Mouse (Mus musculus) hindbrain, embryonic 16.5 days (tissue): ENCODE measurements around the gene Large2. TPM values are rescaled to one million over a fixed set of nuclear protein-coding genes. Genes with fewer than 3 reads are reported as not detected.

Experiments used
- ATAC-seq: fragments of 200-750 bp; cut with Nextera tagmentation; 2 replicates; pipeline ENCODE4 v1.8.0; 2017; ENCODE audit warnings: moderate TSS enrichment, moderate library complexity
- H3K27ac ChIP-seq: fragments of 300-500 bp; sonication (generic); 2 replicates; pipeline ENCODE4 v1.5.1; 2014; ENCODE audit warnings: low read depth, mild to moderate bottlenecking, control low read depth, low read length, moderate library complexity
- H3K27me3 ChIP-seq: fragments of 300-500 bp; sonication (generic); replicated peaks from 2 replicates; pipeline ENCODE4 v1.6.1; 2014; ENCODE audit warnings: low read length; ENCODE audit not compliant: control insufficient read depth, insufficient read depth
- H3K36me3 ChIP-seq: fragments of 300-500 bp; sonication (generic); 2 replicates; pipeline ENCODE4 v1.6.1; 2014; ENCODE audit warnings: mild to moderate bottlenecking, low read length, moderate library complexity, mixed read lengths; ENCODE audit not compliant: control insufficient read depth, insufficient read depth
- H3K4me1 ChIP-seq: fragments of 300-500 bp; sonication (generic); 2 replicates; pipeline ENCODE4 v1.6.1; 2014; ENCODE audit warnings: low read depth, low read length; ENCODE audit not compliant: control insufficient read depth, insufficient read depth
- H3K4me2 ChIP-seq: fragments of 300-500 bp; sonication (generic); 2 replicates; pipeline ENCODE4 v1.6.1; 2014; ENCODE audit warnings: mild to moderate bottlenecking, low read length, control low read depth, moderate library complexity
- H3K4me3 ChIP-seq: fragments of 300-500 bp; sonication (generic); 2 replicates; pipeline ENCODE4 v1.5.1; 2014; ENCODE audit warnings: mild to moderate bottlenecking, low read length, control low read depth, moderate library complexity
- H3K9ac ChIP-seq: fragments of 300-500 bp; sonication (generic); 2 replicates; pipeline ENCODE4 v1.6.1; 2014; ENCODE audit warnings: low read depth, mild to moderate bottlenecking, control low read depth, low read length, moderate library complexity
- H3K9me3 ChIP-seq: fragments of 300-500 bp; sonication (generic); 2 replicates; pipeline ENCODE4 v1.6.1; 2014; ENCODE audit warnings: mild to moderate bottlenecking, low read length, moderate library complexity; ENCODE audit not compliant: control insufficient read depth
- WGBS: fragments of 180-500 bp; shearing (Covaris S2); extraction: QIAGEN DNeasy Blood & Tissue Kit; methylation state at CpG from one replicate; pipeline ENCODE4 v1.1.7; 2014; 5-methylcytosine and 5-hydroxymethylcytosine counted together
- polyA plus RNA-seq: library from polyadenylated mRNA; unstranded; fragments of >200 nt; fragmentation: Nextera tagmentation; extraction: Ambion mirVana; gene quantifications from 2 replicates; pipeline ENCODE4 v1.2.1, GENCODE M21; 2015

The Large2 gene
- 1.7 and 2.3 TPM in 2 replicates for polyA plus RNA-seq

- Histone ChIP-seq H3K36me3 (peaks cover 11% of the 10 kb centered on the region), H3K9ac (peak within 1 kb of the TSS; percentile 74), H3K27ac (peak within 1 kb of the TSS; percentile 80), H3K4me3 (peak within 1 kb of the TSS; percentile 77), H3K27me3 (peaks cover 10% of the 10 kb centered on the region), H3K9me3 (no peaks in the 10 kb centered on the region), H3K4me1 (peaks cover 38% of the 10 kb centered on the region), H3K4me2 (peak within 1 kb of the TSS; percentile 69)
- peak; percentile 17; the same call in 1 of the 2 replicates for ATAC-seq
- WGBS: 4% methylated on average over 16 of the region's 16 CpGs
Observed at GRCm38 (mm10) chr2:92374514-92374913, at the start of gene Large2, which contains the start of gene Pex16. Large2 (minus strand) TSS chr2:92374869. Pex16 (plus strand) TSS chr2:92374676.

- Histone ChIP-seq H3K4me3 (no peak overlapping the region), H3K9ac (no peak overlapping the region), H3K9me3 (no peaks in the 10 kb centered on the region), H3K27me3 (no peaks in the 10 kb centered on the region), H3K4me2 (no peak overlapping the region), H3K36me3 (peaks cover 34% of the 10 kb centered on the region), H3K27ac (peak overlapping the region; percentile 82), H3K4me1 (peaks cover 41% of the 10 kb centered on the region)
- ATAC-seq: peak; percentile 63
- 49% methylated on average over 9 of the region's 9 CpGs for WGBS
Observed at GRCm38 (mm10) chr2:92423702-92424461, 49.2 kb upstream of the Large2 start.

GRCm38 (mm10) chr2:92423156-92423555 is 48.5 kb upstream of the Large2 start:
- peaks cover 39% of the 10 kb centered on the region for H3K4me1 ChIP-seq
- no peak overlapping the region for H3K4me2 ChIP-seq
- H3K27me3 ChIP-seq: no peaks in the 10 kb centered on the region
- peak overlapping the region; percentile 82; the same call in 1 of the 2 replicates for H3K27ac ChIP-seq
- H3K4me3 ChIP-seq: no peak overlapping the region
- no peak overlapping the region for H3K9ac ChIP-seq
- H3K36me3 ChIP-seq: peaks cover 34% of the 10 kb centered on the region
- H3K9me3 ChIP-seq: no peaks in the 10 kb centered on the region
- 92% methylated on average over 9 of the region's 9 CpGs for WGBS
- ATAC-seq: no peak

GRCm38 (mm10) chr2:92422388-92423135 is 47.9 kb upstream of the Large2 start:
- Histone ChIP-seq H3K36me3 (peaks cover 34% of the 10 kb centered on the region), H3K27ac (no peak overlapping the region), H3K4me2 (no peak overlapping the region), H3K9me3 (no peaks in the 10 kb centered on the region), H3K4me3 (no peak overlapping the region), H3K27me3 (no peaks in the 10 kb centered on the region), H3K4me1 (peaks cover 33% of the 10 kb centered on the region), H3K9ac (no peak overlapping the region)
- 72% methylated on average over 10 of the region's 10 CpGs for WGBS
- ATAC-seq: no peak

GRCm38 (mm10) chr2:92421723-92422387 is 47.2 kb upstream of the Large2 start:
- no peaks in the 10 kb centered on the region for H3K9me3 ChIP-seq
- no peak for ATAC-seq
- H3K4me2 ChIP-seq: no peak overlapping the region
- peaks cover 27% of the 10 kb centered on the region for H3K4me1 ChIP-seq
- peaks cover 34% of the 10 kb centered on the region for H3K36me3 ChIP-seq
- H3K27ac ChIP-seq: no peak overlapping the region
- H3K4me3 ChIP-seq: no peak overlapping the region
- H3K27me3 ChIP-seq: no peaks in the 10 kb centered on the region
- no peak overlapping the region for H3K9ac ChIP-seq
- WGBS: 94% methylated on average over 7 of the region's 7 CpGs

- no peak for ATAC-seq
- Histone ChIP-seq H3K27me3 (no peaks in the 10 kb centered on the region), H3K4me1 (no peaks in the 10 kb centered on the region), H3K4me3 (no peak overlapping the region), H3K27ac (no peak overlapping the region), H3K9me3 (no peaks in the 10 kb centered on the region), H3K9ac (no peak overlapping the region), H3K4me2 (no peak overlapping the region), H3K36me3 (peaks cover 60% of the 10 kb centered on the region)
- WGBS: 93% methylated on average over 10 of the region's 10 CpGs
Observed at GRCm38 (mm10) chr2:92411705-92412104, 37.0 kb upstream of the Large2 start.

- Histone ChIP-seq H3K4me2 (no peak overlapping the region), H3K36me3 (peaks cover 56% of the 10 kb centered on the region), H3K27ac (no peak overlapping the region), H3K9me3 (no peaks in the 10 kb centered on the region), H3K9ac (no peak overlapping the region), H3K27me3 (no peaks in the 10 kb centered on the region), H3K4me1 (peaks cover 2% of the 10 kb centered on the region; the same call in 1 of the 2 replicates), H3K4me3 (no peak overlapping the region)
- WGBS: 94% methylated on average over 18 of the region's 18 CpGs
- no peak for ATAC-seq
Observed at GRCm38 (mm10) chr2:92408309-92409045, 33.8 kb upstream of the Large2 start.

GRCm38 (mm10) chr2:92405687-92406086 is 31.0 kb upstream of the Large2 start:
- WGBS: 45% methylated on average over 7 of the region's 7 CpGs
- no peaks in the 10 kb centered on the region for H3K9me3 ChIP-seq
- no peaks in the 10 kb centered on the region for H3K27me3 ChIP-seq
- no peak overlapping the region for H3K27ac ChIP-seq
- ATAC-seq: no peak
- no peak overlapping the region for H3K4me3 ChIP-seq
- peaks cover 30% of the 10 kb centered on the region for H3K36me3 ChIP-seq
- no peak overlapping the region for H3K4me2 ChIP-seq
- no peak overlapping the region for H3K9ac ChIP-seq
- H3K4me1 ChIP-seq: peaks cover 8% of the 10 kb centered on the region; the same call in 1 of the 2 replicates
